Mouse (Mus musculus) hindbrain, embryonic 15.5 days (tissue): ENCODE results near the gene Mpi. TPM values are rescaled to one million over a fixed set of nuclear protein-coding genes. Genes with fewer than 3 reads are reported as not detected.

ENCODE experiments used
- ATAC-seq: fragments of 200-750 bp; cut with Nextera tagmentation; 2 replicates; pipeline ENCODE4 v1.8.0; 2017; ENCODE audit warnings: low read depth, moderate number of reproducible peaks, moderate TSS enrichment; ENCODE audit not compliant: low FRiP score
- H3K27ac ChIP-seq: fragments of 300-500 bp; sonication (generic); replicated peaks from 2 replicates; pipeline ENCODE4 v1.5.1; 2015; ENCODE audit warnings: mild to moderate bottlenecking, inconsistent platforms
- H3K27me3 ChIP-seq: fragments of 300-500 bp; sonication (generic); 2 replicates; pipeline ENCODE4 v1.6.1; 2015; ENCODE audit warnings: control low read depth, inconsistent platforms
- H3K36me3 ChIP-seq: fragments of 300-500 bp; sonication (generic); 2 replicates; pipeline ENCODE4 v1.6.1; 2015; ENCODE audit warnings: control low read depth, inconsistent platforms
- H3K4me1 ChIP-seq: fragments of 300-500 bp; sonication (generic); replicated peaks from 2 replicates; pipeline ENCODE4 v1.6.1; 2015; ENCODE audit warnings: control low read depth, inconsistent platforms
- H3K4me2 ChIP-seq: fragments of 300-500 bp; sonication (generic); 2 replicates; pipeline ENCODE4 v1.6.1; 2015; ENCODE audit warnings: moderate library complexity, mild to moderate bottlenecking, inconsistent platforms
- H3K4me3 ChIP-seq: fragments of 300-500 bp; sonication (generic); 2 replicates; pipeline ENCODE4 v1.5.1; 2015; ENCODE audit warnings: mild to moderate bottlenecking, inconsistent platforms
- H3K9ac ChIP-seq: fragments of 300-500 bp; sonication (generic); 2 replicates; pipeline ENCODE4 v1.6.1; 2015; ENCODE audit warnings: inconsistent platforms
- H3K9me3 ChIP-seq: fragments of 300-500 bp; sonication (generic); 2 replicates; pipeline ENCODE4 v1.6.1; 2016; ENCODE audit warnings: control low read depth, inconsistent platforms
- WGBS: fragments of 180-500 bp; shearing (Covaris S2); methylation state at CpG from one replicate; pipeline ENCODE4 v1.1.7; 2015; 5-methylcytosine and 5-hydroxymethylcytosine counted together
- polyA plus RNA-seq: library from polyadenylated mRNA; unstranded; fragments of >200 nt; fragmentation: Nextera tagmentation; extraction: Ambion mirVana; gene quantifications from 2 replicates; pipeline ENCODE4 v1.2.1, GENCODE M21; 2015

Gene Mpi
- polyA plus RNA-seq, 1 experiment from 2014 or later: 75.9 TPM

DNA sequence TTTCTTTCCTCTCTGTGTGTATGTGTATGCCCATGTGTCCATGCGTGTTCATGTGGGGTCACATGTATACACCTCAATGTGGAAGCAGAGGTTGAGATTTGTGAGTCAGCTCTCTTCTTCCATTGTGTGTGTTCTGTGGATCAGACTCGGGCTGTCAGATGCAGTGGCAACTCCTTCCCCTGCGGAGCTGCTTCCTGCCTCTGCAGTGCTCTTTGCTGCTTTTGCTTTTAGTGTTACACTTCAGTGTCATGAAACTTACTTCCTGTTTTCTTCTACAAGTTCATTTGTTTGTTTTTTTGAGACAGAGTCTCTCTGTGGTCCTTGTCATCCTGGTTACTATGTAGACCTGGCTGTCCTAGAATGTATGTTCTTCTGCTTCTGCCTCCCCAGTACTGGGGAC lies 32.4 kb upstream of the Mpi start:
- H3K4me1 ChIP-seq: peaks cover 10% of the 10 kb centered on the region
- 84% methylated on average over 3 of the region's 3 CpGs for whole genome bisulfite sequencing
- no peak overlapping the region for H3K9ac ChIP-seq
- no peak overlapping the region for H3K4me3 ChIP-seq
- no peak for ATAC-seq
- H3K9me3 ChIP-seq: no peaks in the 10 kb centered on the region
- H3K27me3 ChIP-seq: no peaks in the 10 kb centered on the region
- peaks cover 34% of the 10 kb centered on the region for H3K36me3 ChIP-seq
- no peak overlapping the region for H3K27ac ChIP-seq
- H3K4me2 ChIP-seq: no peak overlapping the region

DNA sequence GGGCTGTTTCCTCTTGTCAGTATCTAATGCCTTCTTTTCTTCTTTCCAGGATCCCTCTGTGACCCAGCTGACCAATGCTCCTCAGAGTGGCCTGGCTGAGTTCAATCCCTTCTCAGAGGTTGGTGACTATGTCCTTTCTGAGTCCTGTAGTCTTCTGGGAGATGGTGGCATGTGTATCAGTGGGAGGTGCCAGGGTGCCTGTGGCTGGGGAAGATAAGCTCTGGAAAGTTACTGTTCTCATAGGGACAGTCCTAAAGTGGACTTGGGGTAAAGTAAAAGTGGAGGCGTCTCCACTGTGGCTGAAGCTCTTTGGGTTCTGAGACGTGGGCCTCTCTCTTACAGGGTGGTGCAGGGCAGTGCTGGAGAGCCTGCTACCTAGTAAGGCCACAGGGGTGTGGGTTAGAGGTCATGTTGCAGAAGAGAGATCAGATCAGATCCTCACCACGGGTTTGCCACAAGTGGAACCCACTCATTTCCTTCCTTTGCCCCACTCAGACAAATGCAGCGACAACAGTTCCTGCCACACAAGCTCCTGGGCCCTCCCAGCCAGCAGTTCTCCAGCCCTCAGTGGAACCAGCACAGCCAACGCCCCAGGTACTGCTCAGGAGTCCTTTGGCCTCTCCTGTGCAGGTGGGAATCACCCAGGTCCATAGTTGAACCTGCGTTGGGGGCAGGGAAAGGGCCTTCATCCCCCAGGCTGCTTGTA lies 24.7 kb upstream of the Mpi start:
- no peak overlapping the region for H3K4me3 ChIP-seq
- WGBS: 92% methylated on average over 6 of the region's 6 CpGs
- no peak overlapping the region for H3K4me2 ChIP-seq
- H3K9me3 ChIP-seq: no peaks in the 10 kb centered on the region
- H3K9ac ChIP-seq: no peak overlapping the region
- H3K27me3 ChIP-seq: no peaks in the 10 kb centered on the region
- H3K4me1 ChIP-seq: no peaks in the 10 kb centered on the region
- ATAC-seq: no peak
- H3K27ac ChIP-seq: no peak overlapping the region
- H3K36me3 ChIP-seq: peaks cover 32% of the 10 kb centered on the region

DNA sequence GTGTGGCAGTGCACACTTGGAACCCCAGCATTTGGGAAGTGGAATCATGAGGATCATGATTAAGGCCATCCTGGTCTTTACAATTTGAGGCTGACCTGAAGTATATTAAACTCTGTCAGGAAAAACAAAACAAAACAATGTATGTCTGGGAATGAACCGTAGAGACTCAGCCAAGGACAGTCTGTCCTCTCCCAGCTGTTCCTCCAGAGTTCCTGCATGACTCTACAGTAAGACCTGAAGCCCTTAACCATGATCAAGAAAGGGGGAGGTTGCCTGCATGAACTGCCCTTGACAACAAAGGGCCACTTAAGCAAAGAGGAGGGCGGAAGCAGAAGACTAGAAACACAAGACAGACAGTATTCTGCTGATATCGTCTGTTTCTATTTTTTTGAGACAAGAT lies 23.0 kb upstream of the Mpi start:
- H3K9me3 ChIP-seq: no peaks in the 10 kb centered on the region
- no peaks in the 10 kb centered on the region for H3K4me1 ChIP-seq
- H3K27ac ChIP-seq: no peak overlapping the region
- H3K36me3 ChIP-seq: peaks cover 31% of the 10 kb centered on the region
- H3K4me3 ChIP-seq: no peak overlapping the region
- no peak overlapping the region for H3K9ac ChIP-seq
- no peaks in the 10 kb centered on the region for H3K27me3 ChIP-seq
- ATAC-seq: no peak
- H3K4me2 ChIP-seq: no peak overlapping the region
- WGBS: 85% methylated on average over 3 of the region's 3 CpGs

- no peak overlapping the region for H3K27ac ChIP-seq
- no peaks in the 10 kb centered on the region for H3K9me3 ChIP-seq
- no peak overlapping the region for H3K4me2 ChIP-seq
- no peaks in the 10 kb centered on the region for H3K27me3 ChIP-seq
- peaks cover 29% of the 10 kb centered on the region for H3K36me3 ChIP-seq
- H3K9ac ChIP-seq: no peak overlapping the region
- H3K4me3 ChIP-seq: no peak overlapping the region
- no peaks in the 10 kb centered on the region for H3K4me1 ChIP-seq
- ATAC-seq: no peak
Observed at GRCm38 (mm10) chr9:57574397-57574796, 21.8 kb upstream of the Mpi start.

GRCm38 (mm10) chr9:57568500-57568899 lies 15.9 kb upstream of the Mpi start:
- Histone ChIP-seq H3K9me3 (no peaks in the 10 kb centered on the region), H3K4me2 (no peak overlapping the region), H3K4me3 (no peak overlapping the region), H3K4me1 (peaks cover 20% of the 10 kb centered on the region), H3K27me3 (no peaks in the 10 kb centered on the region), H3K36me3 (peaks cover 25% of the 10 kb centered on the region), H3K27ac (no peak overlapping the region), H3K9ac (no peak overlapping the region)
- no peak for ATAC-seq
- WGBS: 95% methylated on average over 6 of the region's 6 CpGs

DNA sequence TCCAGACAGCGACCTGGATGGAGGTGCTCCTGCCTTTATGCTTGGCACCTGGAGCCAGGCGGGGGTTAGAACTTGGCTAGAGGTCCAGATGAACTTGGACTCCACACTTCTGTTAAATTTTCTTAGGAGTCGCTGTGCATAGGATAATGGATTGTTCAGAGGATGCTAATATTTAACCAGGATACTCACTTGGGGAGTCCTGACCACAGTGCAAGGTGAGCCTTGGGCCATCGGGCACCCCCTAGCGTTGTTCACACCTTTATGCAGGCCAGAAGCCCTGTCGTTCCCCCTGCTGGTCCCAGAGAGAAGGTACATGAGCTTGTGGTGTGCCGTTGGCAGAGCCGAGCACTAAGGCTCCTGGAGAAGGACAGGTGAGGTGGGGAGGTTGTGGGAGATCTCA lies 14.3 kb upstream of the Mpi start:
- no peak overlapping the region for H3K27ac ChIP-seq
- ATAC-seq: no peak
- H3K4me1 ChIP-seq: peaks cover 34% of the 10 kb centered on the region
- no peaks in the 10 kb centered on the region for H3K27me3 ChIP-seq
- 69% methylated on average over 8 of the region's 8 CpGs for WGBS
- H3K9me3 ChIP-seq: no peaks in the 10 kb centered on the region
- H3K9ac ChIP-seq: no peak overlapping the region
- no peak overlapping the region for H3K4me3 ChIP-seq
- peaks cover 25% of the 10 kb centered on the region for H3K36me3 ChIP-seq
- no peak overlapping the region for H3K4me2 ChIP-seq

DNA sequence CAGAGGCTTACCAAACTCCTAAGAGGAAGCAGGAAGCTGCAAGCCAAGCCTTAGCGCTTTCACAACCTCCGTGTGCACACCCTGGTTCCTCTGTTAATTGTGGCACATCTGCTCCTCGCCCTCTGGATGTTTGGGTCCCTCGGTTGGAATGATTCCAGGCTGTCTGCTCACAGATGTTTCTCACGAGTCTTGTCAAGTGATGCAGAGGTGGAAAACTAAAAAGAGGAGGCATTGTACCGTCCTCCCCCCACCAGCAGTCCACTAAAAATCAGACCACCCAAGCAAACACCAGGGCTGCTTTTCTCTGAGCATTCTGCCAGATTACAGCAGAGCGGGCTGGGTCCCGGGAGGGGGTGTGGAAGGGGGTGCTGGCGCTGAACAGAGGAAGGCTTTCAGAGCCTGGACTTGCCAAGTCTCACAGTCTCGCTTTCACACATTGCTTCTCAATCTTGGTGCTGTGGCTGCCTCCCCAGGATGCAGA lies 13.2 kb upstream of the Mpi start:
- H3K36me3 ChIP-seq: peaks cover 19% of the 10 kb centered on the region
- no peaks in the 10 kb centered on the region for H3K9me3 ChIP-seq
- peak; percentile 32; the same call in 1 of the 2 replicates for ATAC-seq
- no peak overlapping the region for H3K4me3 ChIP-seq
- H3K27ac ChIP-seq: peak overlapping the region; percentile 43
- no peak overlapping the region for H3K4me2 ChIP-seq
- H3K4me1 ChIP-seq: peaks cover 41% of the 10 kb centered on the region
- H3K27me3 ChIP-seq: no peaks in the 10 kb centered on the region
- no peak overlapping the region for H3K9ac ChIP-seq
- WGBS: 46% methylated on average over 10 of the region's 10 CpGs

DNA sequence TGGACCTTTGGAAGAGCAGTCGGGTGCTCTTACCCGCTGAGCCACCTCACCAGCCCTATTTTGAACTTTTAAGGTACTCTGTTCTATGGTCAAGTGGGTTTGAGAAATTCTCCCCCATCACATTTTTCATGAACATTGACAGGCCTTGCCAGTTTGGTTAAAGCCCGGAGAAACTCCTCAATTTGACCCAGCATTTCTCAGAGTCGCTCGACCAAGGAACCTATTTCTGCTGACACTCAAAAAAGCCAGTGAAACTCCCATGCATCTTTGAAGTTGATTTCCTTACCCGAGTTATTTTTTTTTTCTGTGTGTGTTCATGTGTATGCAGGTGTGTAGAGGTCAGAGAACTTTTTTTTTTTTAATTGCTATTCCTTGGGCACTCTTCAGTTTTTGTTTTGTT lies 12.0 kb upstream of the Mpi start:
- H3K4me1 ChIP-seq: peaks cover 47% of the 10 kb centered on the region
- peaks cover 16% of the 10 kb centered on the region for H3K36me3 ChIP-seq
- no peak overlapping the region for H3K9ac ChIP-seq
- no peak overlapping the region for H3K4me3 ChIP-seq
- WGBS: 91% methylated on average over 6 of the region's 6 CpGs
- no peak for ATAC-seq
- H3K4me2 ChIP-seq: no peak overlapping the region
- H3K27ac ChIP-seq: no peak overlapping the region
- H3K9me3 ChIP-seq: no peaks in the 10 kb centered on the region
- no peaks in the 10 kb centered on the region for H3K27me3 ChIP-seq

- H3K4me1 ChIP-seq: peaks cover 47% of the 10 kb centered on the region
- 84% methylated on average over 4 of the region's 4 CpGs for WGBS
- H3K9me3 ChIP-seq: no peaks in the 10 kb centered on the region
- H3K9ac ChIP-seq: no peak overlapping the region
- ATAC-seq: no peak
- no peaks in the 10 kb centered on the region for H3K27me3 ChIP-seq
- H3K36me3 ChIP-seq: no peaks in the 10 kb centered on the region
- H3K4me3 ChIP-seq: no peak overlapping the region
- no peak overlapping the region for H3K27ac ChIP-seq
- no peak overlapping the region for H3K4me2 ChIP-seq
Observed at GRCm38 (mm10) chr9:57562896-57563372, 10.4 kb upstream of the Mpi start.

DNA sequence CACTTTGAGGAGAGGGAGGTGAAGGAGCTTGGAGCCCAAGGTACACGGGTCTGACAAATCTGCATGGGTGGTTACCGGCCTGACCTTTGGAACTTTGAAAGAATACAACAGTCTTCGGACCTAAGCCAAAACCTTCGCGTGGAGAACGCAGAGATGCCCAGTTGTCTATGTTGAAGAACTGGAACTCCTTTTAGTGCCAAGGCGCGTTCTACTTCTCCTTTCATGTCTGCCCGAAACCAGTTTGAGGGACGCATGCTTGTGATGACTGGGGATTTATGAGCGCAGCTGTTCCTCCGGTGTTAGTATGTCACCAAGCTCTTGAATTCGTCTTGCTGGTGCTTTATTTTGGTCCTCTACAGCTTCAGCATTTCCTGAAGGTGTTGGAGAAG lies 9.1 kb upstream of the Mpi start:
- peak overlapping the region; percentile 75 for H3K4me3 ChIP-seq
- no peak for ATAC-seq
- peak overlapping the region; percentile 84 for H3K4me2 ChIP-seq
- no peak overlapping the region; the same call in 1 of the 2 replicates for H3K9ac ChIP-seq
- no peaks in the 10 kb centered on the region for H3K9me3 ChIP-seq
- H3K27me3 ChIP-seq: no peaks in the 10 kb centered on the region
- WGBS: 82% methylated on average over 13 of the region's 13 CpGs
- H3K36me3 ChIP-seq: no peaks in the 10 kb centered on the region
- peaks cover 45% of the 10 kb centered on the region for H3K4me1 ChIP-seq
- no peak overlapping the region for H3K27ac ChIP-seq

DNA sequence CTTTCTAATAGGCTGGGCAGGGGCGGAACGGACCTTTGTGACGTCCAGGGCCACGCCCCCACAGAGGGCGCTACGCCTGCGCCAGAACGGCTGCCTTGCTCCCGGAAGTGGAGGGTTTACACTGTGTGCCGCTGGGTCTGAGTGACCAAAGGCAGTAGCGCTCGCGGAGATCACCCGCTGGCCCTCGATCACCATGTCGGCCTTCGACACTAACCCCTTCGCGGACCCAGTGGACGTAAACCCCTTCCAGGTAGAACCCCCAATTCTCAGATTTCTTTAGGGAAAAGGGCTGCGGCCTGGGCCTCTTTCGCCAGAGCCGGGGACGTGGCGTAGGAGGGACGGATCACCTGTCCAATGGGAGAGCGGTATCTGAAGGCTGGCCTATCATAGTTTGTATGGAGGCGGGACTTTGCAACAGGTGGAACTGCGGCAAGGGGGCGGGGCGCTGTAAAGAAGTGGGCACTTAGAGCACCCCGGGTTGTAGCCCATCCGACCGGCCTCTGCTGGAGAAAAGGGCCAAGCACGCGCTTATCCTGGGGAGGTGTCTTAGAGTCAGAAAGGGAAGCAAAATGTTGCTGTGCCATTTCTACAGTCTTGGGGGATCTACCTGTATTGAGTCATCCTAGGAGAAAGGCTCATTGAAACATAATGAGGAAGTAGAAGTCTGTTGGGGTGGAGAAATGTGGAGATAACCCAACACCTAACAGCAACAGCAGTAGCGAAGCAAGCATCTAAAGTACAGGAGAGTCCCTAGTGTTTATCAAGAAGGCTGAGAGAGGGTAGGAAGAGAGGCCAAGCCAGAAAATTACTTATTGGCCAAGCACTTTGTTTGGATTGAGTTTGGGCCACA lies 8.5 kb upstream of the Mpi start, which contains the start of gene Scamp2:
Scamp2 (plus strand) TSS at position 83 of the 850 bp plus-strand sequence.
- Histone ChIP-seq H3K4me3 (peak within 1 kb of the TSS; percentile 75), H3K27ac (peak within 1 kb of the TSS; percentile 88), H3K9ac (peak within 1 kb of the TSS; percentile 64), H3K27me3 (no peaks in the 10 kb centered on the region), H3K4me2 (peak within 1 kb of the TSS; percentile 84), H3K9me3 (no peaks in the 10 kb centered on the region), H3K36me3 (no peaks in the 10 kb centered on the region), H3K4me1 (peaks cover 39% of the 10 kb centered on the region)
- 1% methylated on average over 37 of the region's 37 CpGs for WGBS
- peak; percentile 100 for ATAC-seq

- no peak for ATAC-seq
- H3K9ac ChIP-seq: peak overlapping the region; percentile 64
- H3K4me1 ChIP-seq: peaks cover 31% of the 10 kb centered on the region
- WGBS: 22% methylated on average over 7 of the region's 7 CpGs
- no peaks in the 10 kb centered on the region for H3K36me3 ChIP-seq
- peak overlapping the region; percentile 75 for H3K4me3 ChIP-seq
- H3K4me2 ChIP-seq: peak overlapping the region; percentile 84
- H3K27ac ChIP-seq: peak overlapping the region; percentile 88
- H3K27me3 ChIP-seq: no peaks in the 10 kb centered on the region
- H3K9me3 ChIP-seq: no peaks in the 10 kb centered on the region
Observed at GRCm38 (mm10) chr9:57560263-57560662, 7.7 kb upstream of the Mpi start.
